Mouse (Mus musculus): Measurements from ENCODE around the gene Shkbp1. TPM values are rescaled to one million over a fixed set of nuclear protein-coding genes. Genes with fewer than 3 reads are reported as not detected.

Shkbp1 gene
- polyA plus RNA-seq, 1 experiment, result 18.4 TPM

GRCm38 (mm10) chr7:27361283-27361946 is 5.6 kb upstream of the Shkbp1 start:
- peak overlapping the region; percentile 23 for H3K4me3 ChIP-seq
- no peaks in the 10 kb centered on the region for H3K36me3 ChIP-seq (ENCODE audit: control insufficient read depth, insufficient read depth)
- no peaks in the 10 kb centered on the region for H3K79me2 ChIP-seq (ENCODE audit: control insufficient read depth, insufficient read depth)
- H3K27me3 ChIP-seq (ENCODE audit: control insufficient read depth, insufficient read depth, insufficient read length), result no peaks in the 10 kb centered on the region
- peak overlapping the region; percentile 12 for H3ac ChIP-seq (ENCODE audit: control insufficient read depth, insufficient read length)
- H3K4me2 ChIP-seq (ENCODE audit: low read depth), result peak overlapping the region; percentile 91
- TF ChIP-seq POLR2A (IDR thresholded peaks at IDR 0.05; ENCODE audit: insufficient read length, low read depth) (peak; percentile 79), USF1 (IDR thresholded peaks at IDR 0.05; ENCODE audit: low read depth) (peak; percentile 1), TCF3 (IDR thresholded peaks at IDR 0.05; ENCODE audit: insufficient read length, low read depth) (no peak), POLR2AphosphoS2 (IDR thresholded peaks at IDR 0.05; ENCODE audit: insufficient read length, low read depth) (peak; percentile 43), TCF12 (IDR thresholded peaks at IDR 0.05; ENCODE audit: insufficient read depth, poor library complexity, severe bottlenecking) (no peak), E2F4 (IDR thresholded peaks at IDR 0.05; ENCODE audit: insufficient read depth) (peak; percentile 47), MYOG (IDR thresholded peaks at IDR 0.05; ENCODE audit: control insufficient read depth in 1 of 3, insufficient read depth in 1 of 3, insufficient read length in 2 of 3, low read depth in 2 of 3) (no peak), MAX (IDR thresholded peaks at IDR 0.05; ENCODE audit: low read depth) (no peak), REST (IDR thresholded peaks at IDR 0.05; ENCODE audit: insufficient read depth, insufficient read length) (no peak), CEBPB (IDR thresholded peaks at IDR 0.05; ENCODE audit: insufficient read depth, poor library complexity, severe bottlenecking) (no peak), MYOD1 (IDR thresholded peaks at IDR 0.05; ENCODE audit: control insufficient read depth in 1 of 3, insufficient read length in 2 of 3, low read depth in 2 of 3) (no peak), SRF (IDR thresholded peaks at IDR 0.05; ENCODE audit: control insufficient read depth, insufficient read length, low read depth) (no peak)

- Histone ChIP-seq H3K79me2 (ENCODE audit: control insufficient read depth, insufficient read depth) (no peaks in the 10 kb centered on the region), H3K4me2 (ENCODE audit: low read depth) (peak overlapping the region; percentile 82), H3ac (ENCODE audit: control insufficient read depth, insufficient read length) (no peak overlapping the region), H3K36me3 (ENCODE audit: control insufficient read depth, insufficient read depth) (no peaks in the 10 kb centered on the region), H3K27me3 (ENCODE audit: control insufficient read depth, insufficient read depth, insufficient read length) (no peaks in the 10 kb centered on the region), H3K4me3 (no peak overlapping the region)
- TF ChIP-seq TCF12 (IDR thresholded peaks at IDR 0.05; ENCODE audit: insufficient read depth, poor library complexity, severe bottlenecking), result no peak
- TF ChIP-seq MYOD1 (IDR thresholded peaks at IDR 0.05; ENCODE audit: control insufficient read depth in 1 of 3, insufficient read length in 2 of 3, low read depth in 2 of 3), result no peak
- no peak for TF ChIP-seq E2F4 (IDR thresholded peaks at IDR 0.05; ENCODE audit: insufficient read depth)
- no peak for TF ChIP-seq CEBPB (IDR thresholded peaks at IDR 0.05; ENCODE audit: insufficient read depth, poor library complexity, severe bottlenecking)
- TF ChIP-seq REST (IDR thresholded peaks at IDR 0.05; ENCODE audit: insufficient read depth, insufficient read length), result no peak
- TF ChIP-seq MAX (IDR thresholded peaks at IDR 0.05; ENCODE audit: low read depth), result no peak
- no peak for TF ChIP-seq POLR2AphosphoS2 (IDR thresholded peaks at IDR 0.05; ENCODE audit: insufficient read length, low read depth)
These were observed 4.9 kb upstream of the Shkbp1 start for GRCm38 (mm10) chr7:27360749-27361148.

GRCm38 (mm10) chr7:27359706-27360358 is 4.0 kb upstream of the Shkbp1 start:
- H3K27me3 ChIP-seq (ENCODE audit: control insufficient read depth, insufficient read depth, insufficient read length), result no peaks in the 10 kb centered on the region

DNA sequence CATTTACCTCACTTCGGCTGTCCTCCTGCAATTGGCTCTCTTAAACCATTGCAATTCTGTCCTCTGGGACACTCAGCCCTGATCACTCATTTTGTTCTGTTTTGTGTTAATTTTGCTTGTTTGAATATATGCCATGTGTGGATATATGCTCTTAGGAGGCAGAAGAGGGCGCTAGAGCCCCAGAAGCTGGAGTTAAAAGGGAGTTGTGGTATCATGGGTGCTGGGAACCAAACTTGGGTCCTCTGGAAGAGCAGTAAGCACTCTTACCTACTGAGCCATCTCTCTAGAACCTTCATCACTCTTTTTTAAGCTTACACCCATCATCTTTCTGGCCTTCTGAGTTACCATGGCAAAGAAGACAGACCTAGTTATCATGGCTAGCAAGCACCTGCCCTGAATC is 3.3 kb upstream of the Shkbp1 start:
- no peaks in the 10 kb centered on the region for H3K79me2 ChIP-seq (ENCODE audit: control insufficient read depth, insufficient read depth)
- TF ChIP-seq POLR2AphosphoS2 (IDR thresholded peaks at IDR 0.05; ENCODE audit: insufficient read length, low read depth) (no peak), MYOG (IDR thresholded peaks at IDR 0.05; ENCODE audit: control insufficient read depth in 1 of 3, insufficient read depth in 1 of 3, insufficient read length in 2 of 3, low read depth in 2 of 3) (no peak), TCF12 (IDR thresholded peaks at IDR 0.05; ENCODE audit: insufficient read depth, poor library complexity, severe bottlenecking) (no peak), MAX (IDR thresholded peaks at IDR 0.05; ENCODE audit: low read depth) (no peak), CEBPB (IDR thresholded peaks at IDR 0.05; ENCODE audit: insufficient read depth, poor library complexity, severe bottlenecking) (no peak), TCF3 (IDR thresholded peaks at IDR 0.05; ENCODE audit: insufficient read length, low read depth) (no peak), REST (IDR thresholded peaks at IDR 0.05; ENCODE audit: insufficient read depth, insufficient read length) (no peak), E2F4 (IDR thresholded peaks at IDR 0.05; ENCODE audit: insufficient read depth) (no peak), USF1 (IDR thresholded peaks at IDR 0.05; ENCODE audit: low read depth) (no peak), POLR2A (IDR thresholded peaks at IDR 0.05; ENCODE audit: insufficient read length, low read depth) (no peak), MYOD1 (IDR thresholded peaks at IDR 0.05; ENCODE audit: control insufficient read depth in 1 of 3, insufficient read length in 2 of 3, low read depth in 2 of 3) (no peak)
- H3K4me2 ChIP-seq (ENCODE audit: low read depth), result no peak overlapping the region
- no peak overlapping the region for H3ac ChIP-seq (ENCODE audit: control insufficient read depth, insufficient read length)
- H3K36me3 ChIP-seq (ENCODE audit: control insufficient read depth, insufficient read depth), result no peaks in the 10 kb centered on the region
- H3K27me3 ChIP-seq (ENCODE audit: control insufficient read depth, insufficient read depth, insufficient read length), result no peaks in the 10 kb centered on the region
- no peak overlapping the region for H3K4me3 ChIP-seq

More at GRCm38 (mm10) chr7:27359706-27360358, 4.0 kb upstream of the Shkbp1 start:
- no peak overlapping the region for H3K4me3 ChIP-seq
- H3ac ChIP-seq (ENCODE audit: control insufficient read depth, insufficient read length), result no peak overlapping the region
- H3K4me2 ChIP-seq (ENCODE audit: low read depth), result no peak overlapping the region
- H3K36me3 ChIP-seq (ENCODE audit: control insufficient read depth, insufficient read depth), result no peaks in the 10 kb centered on the region
- no peaks in the 10 kb centered on the region for H3K79me2 ChIP-seq (ENCODE audit: control insufficient read depth, insufficient read depth)
- TF ChIP-seq POLR2AphosphoS2 (IDR thresholded peaks at IDR 0.05; ENCODE audit: insufficient read length, low read depth), result no peak
- TF ChIP-seq CEBPB (IDR thresholded peaks at IDR 0.05; ENCODE audit: insufficient read depth, poor library complexity, severe bottlenecking), result no peak
- TF ChIP-seq SRF (IDR thresholded peaks at IDR 0.05; ENCODE audit: control insufficient read depth, insufficient read length, low read depth), result no peak
- no peak for TF ChIP-seq MAX (IDR thresholded peaks at IDR 0.05; ENCODE audit: low read depth)
- no peak for TF ChIP-seq E2F4 (IDR thresholded peaks at IDR 0.05; ENCODE audit: insufficient read depth)
- no peak for TF ChIP-seq TCF12 (IDR thresholded peaks at IDR 0.05; ENCODE audit: insufficient read depth, poor library complexity, severe bottlenecking)
- no peak for TF ChIP-seq USF1 (IDR thresholded peaks at IDR 0.05; ENCODE audit: low read depth)
- no peak for TF ChIP-seq POLR2A (IDR thresholded peaks at IDR 0.05; ENCODE audit: insufficient read length, low read depth)
- no peak for TF ChIP-seq TCF3 (IDR thresholded peaks at IDR 0.05; ENCODE audit: insufficient read length, low read depth)
- no peak for TF ChIP-seq MYOD1 (IDR thresholded peaks at IDR 0.05; ENCODE audit: control insufficient read depth in 1 of 3, insufficient read length in 2 of 3, low read depth in 2 of 3)
- TF ChIP-seq REST (IDR thresholded peaks at IDR 0.05; ENCODE audit: insufficient read depth, insufficient read length), result no peak
